Mouse (Mus musculus) lung, postnatal 25 days (tissue): ENCODE measurements at regions not wholly inside any gene's neighbourhood (a gene's known extent, or its start where the extent isn't known, plus 50 kb on each side); places are given as distances from the start of the nearest gene placed in this dataset.

Experiments
- DNase-seq: peaks from one replicate; pipeline ENCODE4 v3.0.0; 2022; ENCODE audit warnings: low spot score

DNA sequence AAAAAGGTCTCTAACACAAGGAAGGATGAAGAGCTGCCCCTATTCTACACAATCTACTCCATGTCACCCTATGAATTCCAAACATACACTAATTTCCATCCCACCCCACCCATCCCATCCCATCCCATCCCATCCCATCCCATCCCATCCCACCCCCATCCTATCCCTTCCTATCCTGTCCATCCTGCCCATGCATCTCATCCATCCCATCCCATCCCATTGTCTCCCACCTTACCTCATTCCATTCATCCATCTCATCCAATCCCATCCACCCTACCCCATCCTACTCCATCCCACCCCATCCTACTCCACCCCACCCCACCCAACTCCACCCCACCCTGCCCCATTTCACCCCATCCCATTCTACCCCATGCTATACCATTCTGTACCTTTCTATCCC lies 91.9 kb upstream of the Fam92a start:
- no peak for DNase-seq

DNA sequence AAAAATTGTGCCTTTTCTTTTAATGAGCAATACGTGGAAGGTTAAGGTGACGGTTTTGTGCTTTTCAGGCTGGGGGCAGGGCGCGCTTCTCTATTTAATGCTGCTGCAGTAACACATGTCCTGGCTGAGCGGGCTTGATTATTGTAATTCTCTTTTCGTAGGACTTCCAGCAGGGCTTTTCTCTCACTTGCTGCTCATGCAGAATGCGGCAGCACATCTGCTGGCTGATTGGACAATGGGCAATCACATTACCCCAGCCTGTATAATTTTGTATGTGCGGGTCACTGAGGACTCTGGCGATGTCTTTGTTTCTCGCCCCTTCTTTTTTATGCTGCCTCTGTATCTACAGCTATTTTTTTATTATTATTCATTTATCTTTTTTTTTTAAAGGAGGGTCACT lies 91.4 kb upstream of the Fam92a start:
- DNase-seq: no peak

DNA sequence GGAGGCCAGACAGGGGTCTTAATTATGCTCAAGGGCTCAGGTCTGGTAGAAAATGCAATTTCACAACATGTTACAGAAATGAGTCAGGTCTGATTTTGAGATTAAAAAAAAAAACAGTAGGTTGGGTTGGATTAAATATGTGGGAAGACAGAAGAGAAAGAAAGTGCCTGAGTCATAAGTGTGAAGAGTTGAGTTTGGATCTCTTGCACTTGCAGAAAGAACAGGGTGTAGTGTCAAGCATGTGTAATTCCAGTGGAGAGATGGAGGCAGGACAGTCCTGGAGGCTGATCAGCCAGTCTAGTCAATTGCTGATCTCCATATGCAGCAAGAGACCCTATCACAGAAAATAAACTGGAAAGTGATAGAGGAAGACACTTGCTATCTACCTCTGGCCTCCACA lies 76.2 kb upstream of the Fam92a start:
- DNase-seq: no peak

DNA sequence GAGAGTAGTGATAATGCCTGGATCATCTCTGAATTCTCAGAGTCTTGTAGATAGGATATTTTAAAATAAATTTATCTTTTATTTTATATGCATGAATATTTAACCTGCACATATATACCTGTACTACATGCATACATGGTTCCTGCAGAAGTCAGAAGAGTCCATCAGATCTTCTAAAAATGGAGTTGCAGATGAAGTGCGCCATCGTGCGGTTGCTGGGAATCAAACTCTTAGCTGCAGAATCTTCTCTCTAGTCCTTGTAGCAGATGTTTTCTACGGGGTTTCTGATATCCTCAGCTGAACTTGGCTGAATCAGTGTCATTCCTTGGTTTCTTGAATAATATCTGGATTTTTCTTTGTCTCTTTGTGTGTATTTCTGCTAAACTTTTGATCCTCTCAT lies 74.8 kb upstream of the Fam92a start:
- no peak for DNase-seq

DNA sequence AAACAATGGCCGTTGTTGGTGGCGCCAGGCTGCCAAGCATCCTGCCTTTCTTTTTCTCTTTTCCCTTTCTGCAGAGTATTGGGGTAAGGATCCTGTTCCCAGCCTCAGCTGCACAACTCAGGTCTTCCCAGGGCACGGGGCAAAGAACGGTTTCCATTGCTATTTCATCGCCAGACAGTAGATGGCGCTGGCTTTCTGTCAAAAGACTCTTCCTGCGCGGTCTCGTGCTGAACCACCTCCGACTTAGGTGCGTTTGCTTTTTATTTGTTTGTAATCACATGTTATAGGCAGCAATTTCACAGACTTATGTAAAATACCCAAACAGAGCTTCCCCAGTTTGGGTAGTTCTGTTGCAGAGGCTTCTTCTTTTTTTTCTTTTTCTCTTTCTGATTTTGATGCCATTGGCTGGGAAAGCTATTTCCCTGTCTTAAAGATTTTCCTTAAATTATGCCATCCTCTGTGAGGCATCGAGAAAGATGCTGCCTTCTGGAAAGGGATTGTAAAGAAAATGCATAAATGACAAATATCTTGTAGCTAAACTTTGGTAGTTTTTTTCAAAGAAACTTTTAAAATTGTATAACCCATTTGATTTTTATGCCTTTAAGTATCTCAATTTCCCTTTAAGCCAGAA lies 69.2 kb upstream of the Fam92a start:
- peak; percentile 41 for DNase-seq

DNA sequence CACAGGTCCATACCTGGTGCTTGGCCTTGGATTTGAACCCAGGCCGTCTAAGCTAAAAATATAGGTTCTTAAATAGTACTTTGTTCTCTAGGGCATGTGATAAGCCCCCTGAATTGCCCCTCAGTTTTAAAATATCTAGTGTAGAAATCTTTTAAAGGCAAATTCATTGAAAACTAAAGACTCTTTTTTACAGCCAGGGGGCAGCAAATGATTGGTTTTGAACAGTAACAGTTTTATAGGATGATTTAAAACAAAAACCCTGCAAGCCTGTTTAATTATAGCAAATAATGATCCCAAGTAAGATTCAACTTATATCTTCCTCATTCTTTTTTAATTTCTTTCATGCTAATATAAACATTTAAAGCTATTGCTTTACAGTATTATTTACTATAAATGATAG lies 58.9 kb upstream of the Fam92a start:
- DNase-seq: no peak
